Mouse (Mus musculus) kidney, embryonic 16.5 days (tissue): ENCODE measurements around the gene Slc24a3. TPM values are rescaled to one million over a fixed set of nuclear protein-coding genes. Genes with fewer than 3 reads are reported as not detected.

Experiments
- ATAC-seq: fragments of 200-750 bp; cut with Nextera tagmentation; 2 replicates; pipeline ENCODE4 v1.8.0; 2017; ENCODE audit warnings: moderate TSS enrichment; ENCODE audit not compliant: low FRiP score, low TSS enrichment
- H3K27ac ChIP-seq: fragments of 300-500 bp; sonication (generic); 2 replicates; pipeline ENCODE4 v1.5.1; 2014; ENCODE audit warnings: low read length
- H3K27me3 ChIP-seq: fragments of 300-500 bp; sonication (generic); 2 replicates; pipeline ENCODE4 v1.6.1; 2014; ENCODE audit warnings: low read length, control low read depth, mixed read lengths; ENCODE audit not compliant: insufficient read depth
- H3K36me3 ChIP-seq: fragments of 300-500 bp; sonication (generic); 2 replicates; pipeline ENCODE4 v1.6.1; 2014; ENCODE audit warnings: low read length, control low read depth, mixed read lengths; ENCODE audit not compliant: insufficient read depth
- H3K4me1 ChIP-seq: fragments of 300-500 bp; sonication (generic); 2 replicates; pipeline ENCODE4 v1.6.1; 2014; ENCODE audit warnings: low read length, control low read depth, mixed read lengths; ENCODE audit not compliant: insufficient read depth
- H3K4me2 ChIP-seq: fragments of 300-500 bp; sonication (generic); replicated peaks from 2 replicates; pipeline ENCODE4 v1.6.1; 2014; ENCODE audit warnings: low read depth, low read length
- H3K4me3 ChIP-seq: fragments of 300-500 bp; sonication (generic); 2 replicates; pipeline ENCODE4 v1.5.1; 2014; ENCODE audit warnings: mild to moderate bottlenecking, low read length
- H3K9ac ChIP-seq: fragments of 300-500 bp; sonication (generic); replicated peaks from 2 replicates; pipeline ENCODE4 v1.6.1; 2014; ENCODE audit warnings: low read length
- H3K9me3 ChIP-seq: fragments of 300-500 bp; sonication (generic); 2 replicates; pipeline ENCODE4 v1.6.1; 2016; ENCODE audit warnings: low read length, control low read depth
- WGBS: fragments of 180-500 bp; shearing (Covaris S2); extraction: QIAGEN DNeasy Blood & Tissue Kit; methylation state at CpG from one replicate; pipeline ENCODE4 v1.1.7; 2014; 5-methylcytosine and 5-hydroxymethylcytosine counted together
- polyA plus RNA-seq: library from polyadenylated mRNA; unstranded; fragments of >200 nt; fragmentation: Nextera tagmentation; extraction: Ambion mirVana; gene quantifications from 2 replicates; pipeline ENCODE4 v1.2.1, GENCODE M21; 2015

The Slc24a3 gene
- polyA plus RNA-seq, 1 experiment from 2014 or later = 1.0 TPM

GRCm38 (mm10) chr2:145434068-145434467, 266.5 kb downstream of the Slc24a3 start:
- Histone ChIP-seq H3K4me2 (no peak overlapping the region), H3K4me1 (no peaks in the 10 kb centered on the region), H3K27me3 (no peaks in the 10 kb centered on the region), H3K36me3 (no peaks in the 10 kb centered on the region), H3K9me3 (no peaks in the 10 kb centered on the region), H3K27ac (no peak overlapping the region), H3K9ac (no peak overlapping the region), H3K4me3 (no peak overlapping the region)
- 96% methylated on average over 1 of the region's 1 CpGs for WGBS
- no peak for ATAC-seq

GRCm38 (mm10) chr2:145438336-145438735, 270.8 kb downstream of the Slc24a3 start:
- Histone ChIP-seq H3K4me1 (no peaks in the 10 kb centered on the region), H3K27me3 (no peaks in the 10 kb centered on the region), H3K27ac (no peak overlapping the region), H3K4me3 (no peak overlapping the region), H3K36me3 (no peaks in the 10 kb centered on the region), H3K9me3 (no peaks in the 10 kb centered on the region), H3K4me2 (no peak overlapping the region), H3K9ac (no peak overlapping the region)
- WGBS = 72% methylated on average over 5 of the region's 5 CpGs
- no peak for ATAC-seq

GRCm38 (mm10) chr2:145439755-145440154, 272.2 kb downstream of the Slc24a3 start:
- Histone ChIP-seq H3K27ac (no peak overlapping the region), H3K36me3 (no peaks in the 10 kb centered on the region), H3K9me3 (no peaks in the 10 kb centered on the region), H3K4me1 (no peaks in the 10 kb centered on the region), H3K27me3 (no peaks in the 10 kb centered on the region), H3K4me2 (no peak overlapping the region), H3K9ac (no peak overlapping the region), H3K4me3 (no peak overlapping the region)
- 95% methylated on average over 1 of the region's 1 CpGs for WGBS
- no peak for ATAC-seq

GRCm38 (mm10) chr2:145457106-145457747, 289.7 kb downstream of the Slc24a3 start:
- no peak for ATAC-seq
- H3K27ac ChIP-seq = no peak overlapping the region

GRCm38 (mm10) chr2:145460854-145461423, 293.4 kb downstream of the Slc24a3 start:
- Histone ChIP-seq H3K9ac (no peak overlapping the region), H3K27ac (no peak overlapping the region), H3K4me2 (no peak overlapping the region), H3K4me1 (no peaks in the 10 kb centered on the region), H3K36me3 (no peaks in the 10 kb centered on the region), H3K27me3 (no peaks in the 10 kb centered on the region), H3K4me3 (no peak overlapping the region), H3K9me3 (no peaks in the 10 kb centered on the region)
- 54% methylated on average over 3 of the region's 3 CpGs for WGBS
- ATAC-seq = no peak

More at GRCm38 (mm10) chr2:145457106-145457747, 289.7 kb downstream of the Slc24a3 start:
- no peak overlapping the region for H3K9ac ChIP-seq
- no peaks in the 10 kb centered on the region for H3K9me3 ChIP-seq
- WGBS = 47% methylated on average over 8 of the region's 8 CpGs
- H3K36me3 ChIP-seq = no peaks in the 10 kb centered on the region
- H3K4me2 ChIP-seq = no peak overlapping the region
- no peaks in the 10 kb centered on the region for H3K27me3 ChIP-seq
- H3K4me1 ChIP-seq = no peaks in the 10 kb centered on the region
- no peak overlapping the region for H3K4me3 ChIP-seq

GRCm38 (mm10) chr2:145462253-145462652, 294.7 kb downstream of the Slc24a3 start:
- Histone ChIP-seq H3K36me3 (no peaks in the 10 kb centered on the region), H3K9ac (no peak overlapping the region), H3K4me1 (no peaks in the 10 kb centered on the region), H3K4me2 (no peak overlapping the region), H3K9me3 (no peaks in the 10 kb centered on the region), H3K27ac (no peak overlapping the region), H3K27me3 (no peaks in the 10 kb centered on the region), H3K4me3 (no peak overlapping the region)
- 86% methylated on average over 2 of the region's 2 CpGs for WGBS
- no peak for ATAC-seq

GRCm38 (mm10) chr2:145468701-145469325, 301.3 kb downstream of the Slc24a3 start:
- H3K9me3 ChIP-seq = no peaks in the 10 kb centered on the region
- H3K4me3 ChIP-seq = no peak overlapping the region
- H3K27me3 ChIP-seq = no peaks in the 10 kb centered on the region
- no peak overlapping the region for H3K27ac ChIP-seq
- no peaks in the 10 kb centered on the region for H3K36me3 ChIP-seq
- no peak overlapping the region for H3K4me2 ChIP-seq
- no peak overlapping the region for H3K9ac ChIP-seq
- H3K4me1 ChIP-seq = no peaks in the 10 kb centered on the region; the same call in 1 of the 2 replicates
- ATAC-seq = no peak
- 85% methylated on average over 5 of the region's 5 CpGs for WGBS

- no peaks in the 10 kb centered on the region for H3K27me3 ChIP-seq
- ATAC-seq = no peak
- H3K36me3 ChIP-seq = no peaks in the 10 kb centered on the region
- no peak overlapping the region for H3K9ac ChIP-seq
- H3K4me3 ChIP-seq = no peak overlapping the region
- no peaks in the 10 kb centered on the region for H3K9me3 ChIP-seq
- no peak overlapping the region for H3K4me2 ChIP-seq
- WGBS = 80% methylated on average over 2 of the region's 2 CpGs
- H3K4me1 ChIP-seq = no peaks in the 10 kb centered on the region
- H3K27ac ChIP-seq = no peak overlapping the region
These were observed 309.9 kb downstream of the Slc24a3 start for GRCm38 (mm10) chr2:145477484-145477883.

- Histone ChIP-seq H3K9ac (no peak overlapping the region), H3K4me3 (no peak overlapping the region), H3K36me3 (no peaks in the 10 kb centered on the region), H3K27ac (no peak overlapping the region), H3K4me1 (no peaks in the 10 kb centered on the region), H3K27me3 (no peaks in the 10 kb centered on the region), H3K9me3 (no peaks in the 10 kb centered on the region), H3K4me2 (no peak overlapping the region)
- no peak for ATAC-seq
- WGBS = 30% methylated on average over 2 of the region's 2 CpGs
These were observed 312.1 kb downstream of the Slc24a3 start for GRCm38 (mm10) chr2:145479676-145480075.

- H3K36me3 ChIP-seq = no peaks in the 10 kb centered on the region
- H3K4me1 ChIP-seq = no peaks in the 10 kb centered on the region
- no peak for ATAC-seq
- H3K9ac ChIP-seq = no peak overlapping the region
- no peak overlapping the region for H3K27ac ChIP-seq
- no peaks in the 10 kb centered on the region for H3K9me3 ChIP-seq
- H3K4me2 ChIP-seq = no peak overlapping the region
- no peak overlapping the region for H3K4me3 ChIP-seq
- no peaks in the 10 kb centered on the region for H3K27me3 ChIP-seq
These were observed 332.7 kb downstream of the Slc24a3 start for GRCm38 (mm10) chr2:145500231-145500630.
